Mouse (Mus musculus): ENCODE data around the gene Ogfod2. TPM values are rescaled to one million over a fixed set of nuclear protein-coding genes. Genes with fewer than 3 reads are reported as not detected.
A peak's percentile ranks its signal among the peaks of the same experiment; 100 is the strongest.

The Ogfod2 gene
- polyA plus RNA-seq, 1 experiment from 2014 or later = 18.0 TPM

GRCm38 (mm10) chr5:124115531-124115930, 3.4 kb downstream of the Ogfod2 start:
- no peaks in the 10 kb centered on the region for H3K27me3 ChIP-seq (ENCODE audit: control insufficient read depth, insufficient read depth, low read length)
- H3K9me3 ChIP-seq (ENCODE audit: control insufficient read depth, low read length) = no peaks in the 10 kb centered on the region
- peak overlapping the region; percentile 93 for H3K4me2 ChIP-seq (ENCODE audit: low read depth)
- peak overlapping the region; percentile 85 for H3K9ac ChIP-seq (ENCODE audit: low read length)
- WGBS = 21% methylated on average over 7 of the region's 7 CpGs
- ATAC-seq (ENCODE audit: insufficient read depth, low FRiP score, low TSS enrichment) = no peak
- peak overlapping the region; percentile 95 for H3K4me3 ChIP-seq (ENCODE audit: low read depth, low read length)
- H3K36me3 ChIP-seq (ENCODE audit: control insufficient read depth, insufficient read depth, low read length) = peaks cover 15% of the 10 kb centered on the region
- DNase-seq (ENCODE audit: low spot score) = no peak
- peaks cover 15% of the 10 kb centered on the region for H3K4me1 ChIP-seq (ENCODE audit: control insufficient read depth, insufficient read depth, low read length)
- H3K27ac ChIP-seq (ENCODE audit: low read depth, low read length) = no peak overlapping the region

GRCm38 (mm10) chr5:124115990-124116845, 4.1 kb downstream of the Ogfod2 start, which contains the start of gene Arl6ip4:
Arl6ip4 (plus strand) TSS chr5:124116089.
- DNase-seq (ENCODE audit: low spot score) = peak; percentile 83
- Histone ChIP-seq H3K9ac (ENCODE audit: low read length) (peak within 1 kb of the TSS; percentile 85), H3K4me3 (ENCODE audit: low read depth, low read length) (peak within 1 kb of the TSS; percentile 95), H3K36me3 (ENCODE audit: control insufficient read depth, insufficient read depth, low read length) (peaks cover 18% of the 10 kb centered on the region), H3K27me3 (ENCODE audit: control insufficient read depth, insufficient read depth, low read length) (no peaks in the 10 kb centered on the region), H3K4me2 (ENCODE audit: low read depth) (peak within 1 kb of the TSS; percentile 93), H3K27ac (ENCODE audit: low read depth, low read length) (peak within 1 kb of the TSS; percentile 40; the same call in 1 of the 2 replicates), H3K9me3 (ENCODE audit: control insufficient read depth, low read length) (no peaks in the 10 kb centered on the region), H3K4me1 (ENCODE audit: control insufficient read depth, insufficient read depth, low read length) (peaks cover 15% of the 10 kb centered on the region)
- WGBS = 2% methylated on average over 64 of the region's 64 CpGs
- ATAC-seq (ENCODE audit: insufficient read depth, low FRiP score, low TSS enrichment) = no peak

GRCm38 (mm10) chr5:124119204-124119603, 7.1 kb downstream of the Ogfod2 start:
- 78% methylated on average over 5 of the region's 5 CpGs for WGBS

GRCm38 (mm10) chr5:124122357-124122756, 10.3 kb downstream of the Ogfod2 start:
- ATAC-seq (ENCODE audit: insufficient read depth, low FRiP score, low TSS enrichment) (no peak), DNase-seq (ENCODE audit: low spot score) (no peak)
- H3K9ac ChIP-seq (ENCODE audit: low read length) = no peak overlapping the region
- 92% methylated on average over 18 of the region's 18 CpGs for WGBS
- H3K27me3 ChIP-seq (ENCODE audit: control insufficient read depth, insufficient read depth, low read length) = no peaks in the 10 kb centered on the region
- no peak overlapping the region for H3K27ac ChIP-seq (ENCODE audit: low read depth, low read length)
- H3K4me1 ChIP-seq (ENCODE audit: control insufficient read depth, insufficient read depth, low read length) = no peaks in the 10 kb centered on the region
- H3K4me2 ChIP-seq (ENCODE audit: low read depth) = no peak overlapping the region
- H3K9me3 ChIP-seq (ENCODE audit: control insufficient read depth, low read length) = no peaks in the 10 kb centered on the region
- H3K36me3 ChIP-seq (ENCODE audit: control insufficient read depth, insufficient read depth, low read length) = peaks cover 20% of the 10 kb centered on the region
- H3K4me3 ChIP-seq (ENCODE audit: low read depth, low read length) = no peak overlapping the region

More at GRCm38 (mm10) chr5:124119204-124119603, 7.1 kb downstream of the Ogfod2 start:
- no peak for ATAC-seq (ENCODE audit: insufficient read depth, low FRiP score, low TSS enrichment)
- peaks cover 20% of the 10 kb centered on the region for H3K36me3 ChIP-seq (ENCODE audit: control insufficient read depth, insufficient read depth, low read length)
- H3K4me1 ChIP-seq (ENCODE audit: control insufficient read depth, insufficient read depth, low read length) = peaks cover 7% of the 10 kb centered on the region
- no peak for DNase-seq (ENCODE audit: low spot score)
- no peak overlapping the region for H3K9ac ChIP-seq (ENCODE audit: low read length)
- no peak overlapping the region for H3K4me2 ChIP-seq (ENCODE audit: low read depth)
- H3K4me3 ChIP-seq (ENCODE audit: low read depth, low read length) = no peak overlapping the region
- H3K27ac ChIP-seq (ENCODE audit: low read depth, low read length) = no peak overlapping the region
- H3K9me3 ChIP-seq (ENCODE audit: control insufficient read depth, low read length) = no peaks in the 10 kb centered on the region
- H3K27me3 ChIP-seq (ENCODE audit: control insufficient read depth, insufficient read depth, low read length) = no peaks in the 10 kb centered on the region

GRCm38 (mm10) chr5:124125093-124125492, 13.0 kb downstream of the Ogfod2 start:
- 92% methylated on average over 11 of the region's 11 CpGs for WGBS
- H3K4me1 ChIP-seq (ENCODE audit: control insufficient read depth, insufficient read depth, low read length) = no peaks in the 10 kb centered on the region
- no peak for DNase-seq (ENCODE audit: low spot score)
- no peak overlapping the region for H3K27ac ChIP-seq (ENCODE audit: low read depth, low read length)
- no peak overlapping the region for H3K4me2 ChIP-seq (ENCODE audit: low read depth)
- no peaks in the 10 kb centered on the region for H3K9me3 ChIP-seq (ENCODE audit: control insufficient read depth, low read length)
- H3K36me3 ChIP-seq (ENCODE audit: control insufficient read depth, insufficient read depth, low read length) = peaks cover 4% of the 10 kb centered on the region
- H3K9ac ChIP-seq (ENCODE audit: low read length) = no peak overlapping the region
- no peaks in the 10 kb centered on the region for H3K27me3 ChIP-seq (ENCODE audit: control insufficient read depth, insufficient read depth, low read length)
- no peak overlapping the region for H3K4me3 ChIP-seq (ENCODE audit: low read depth, low read length)
- ATAC-seq (ENCODE audit: insufficient read depth, low FRiP score, low TSS enrichment) = no peak

GRCm38 (mm10) chr5:124134261-124134660, 22.2 kb downstream of the Ogfod2 start:
- Histone ChIP-seq H3K27ac (ENCODE audit: low read depth, low read length) (no peak overlapping the region), H3K4me3 (ENCODE audit: low read depth, low read length) (no peak overlapping the region), H3K4me1 (ENCODE audit: control insufficient read depth, insufficient read depth, low read length) (no peaks in the 10 kb centered on the region), H3K9me3 (ENCODE audit: control insufficient read depth, low read length) (no peaks in the 10 kb centered on the region), H3K9ac (ENCODE audit: low read length) (no peak overlapping the region), H3K27me3 (ENCODE audit: control insufficient read depth, insufficient read depth, low read length) (no peaks in the 10 kb centered on the region), H3K4me2 (ENCODE audit: low read depth) (no peak overlapping the region), H3K36me3 (ENCODE audit: control insufficient read depth, insufficient read depth, low read length) (no peaks in the 10 kb centered on the region)
- ATAC-seq (ENCODE audit: insufficient read depth, low FRiP score, low TSS enrichment) (no peak), DNase-seq (ENCODE audit: low spot score) (no peak)
- 90% methylated on average over 5 of the region's 5 CpGs for WGBS

GRCm38 (mm10) chr5:124138066-124138465, 26.0 kb downstream of the Ogfod2 start:
- Histone ChIP-seq H3K27ac (ENCODE audit: low read depth, low read length) (no peak overlapping the region), H3K4me2 (ENCODE audit: low read depth) (no peak overlapping the region), H3K9ac (ENCODE audit: low read length) (no peak overlapping the region), H3K4me1 (ENCODE audit: control insufficient read depth, insufficient read depth, low read length) (no peaks in the 10 kb centered on the region), H3K36me3 (ENCODE audit: control insufficient read depth, insufficient read depth, low read length) (0 out of 2 replicates have a peak, but pooled peaks cover 2% of the 10 kb centered on the region), H3K4me3 (ENCODE audit: low read depth, low read length) (no peak overlapping the region), H3K9me3 (ENCODE audit: control insufficient read depth, low read length) (no peaks in the 10 kb centered on the region), H3K27me3 (ENCODE audit: control insufficient read depth, insufficient read depth, low read length) (no peaks in the 10 kb centered on the region)
- DNase-seq (ENCODE audit: low spot score) = no peak
- 87% methylated on average over 7 of the region's 7 CpGs for WGBS
- ATAC-seq (ENCODE audit: insufficient read depth, low FRiP score, low TSS enrichment) = no peak

- 70% methylated on average over 5 of the region's 5 CpGs for WGBS
- Histone ChIP-seq H3K4me2 (ENCODE audit: low read depth) (no peak overlapping the region), H3K27me3 (ENCODE audit: control insufficient read depth, insufficient read depth, low read length) (no peaks in the 10 kb centered on the region), H3K4me3 (ENCODE audit: low read depth, low read length) (no peak overlapping the region), H3K36me3 (ENCODE audit: control insufficient read depth, insufficient read depth, low read length) (no peaks in the 10 kb centered on the region), H3K9me3 (ENCODE audit: control insufficient read depth, low read length) (no peaks in the 10 kb centered on the region), H3K4me1 (ENCODE audit: control insufficient read depth, insufficient read depth, low read length) (no peaks in the 10 kb centered on the region), H3K9ac (ENCODE audit: low read length) (no peak overlapping the region), H3K27ac (ENCODE audit: low read depth, low read length) (no peak overlapping the region)
- no peak for DNase-seq (ENCODE audit: low spot score)
- ATAC-seq (ENCODE audit: insufficient read depth, low FRiP score, low TSS enrichment) = no peak
These were observed 36.9 kb downstream of the Ogfod2 start for GRCm38 (mm10) chr5:124149028-124149427.

- H3K4me3 ChIP-seq (ENCODE audit: low read depth, low read length) = no peak overlapping the region
- H3K4me1 ChIP-seq (ENCODE audit: control insufficient read depth, insufficient read depth, low read length) = no peaks in the 10 kb centered on the region
- no peaks in the 10 kb centered on the region for H3K27me3 ChIP-seq (ENCODE audit: control insufficient read depth, insufficient read depth, low read length)
- no peaks in the 10 kb centered on the region for H3K36me3 ChIP-seq (ENCODE audit: control insufficient read depth, insufficient read depth, low read length)
- no peak overlapping the region for H3K9ac ChIP-seq (ENCODE audit: low read length)
- H3K9me3 ChIP-seq (ENCODE audit: control insufficient read depth, low read length) = no peaks in the 10 kb centered on the region
- H3K4me2 ChIP-seq (ENCODE audit: low read depth) = no peak overlapping the region
- no peak overlapping the region for H3K27ac ChIP-seq (ENCODE audit: low read depth, low read length)
- no peak for DNase-seq (ENCODE audit: low spot score)
- no peak for ATAC-seq (ENCODE audit: insufficient read depth, low FRiP score, low TSS enrichment)
- 86% methylated on average over 7 of the region's 7 CpGs for WGBS
These were observed 38.8 kb downstream of the Ogfod2 start for GRCm38 (mm10) chr5:124150895-124151294.

Data from neural tube, embryonic 11.5 days (tissue).